Mouse (Mus musculus): ENCODE measurements at regions not wholly inside any gene's neighbourhood (a gene's known extent, or its start where the extent isn't known, plus 50 kb on each side); places are given as distances from the start of the nearest gene placed in this dataset.

DNA sequence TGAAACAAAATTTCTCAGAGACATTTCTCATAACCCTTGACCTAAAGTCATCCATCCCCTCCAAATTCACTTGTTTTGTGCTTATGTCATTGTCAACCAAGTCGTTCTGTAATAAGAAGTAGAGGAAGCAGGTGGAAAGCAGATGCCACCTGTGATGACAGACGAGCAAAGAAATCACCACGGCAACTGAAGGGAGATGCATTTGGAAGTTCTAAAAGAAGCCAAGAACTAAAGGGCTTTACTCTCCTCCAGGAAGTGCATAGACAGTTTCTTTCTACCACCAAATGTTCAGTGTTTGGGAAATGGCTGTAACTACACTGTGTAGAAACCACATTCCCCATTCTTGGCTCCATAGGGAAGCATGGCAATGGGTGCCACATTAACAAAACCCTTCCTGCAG, 317.4 kb downstream of the Gm10184 start:
- H3K4me3 ChIP-seq, result no peak overlapping the region
- no peaks in the 10 kb centered on the region for H3K9me3 ChIP-seq
- no peak overlapping the region for H3K4me2 ChIP-seq (replicated peaks)
- no peak overlapping the region for H3K9ac ChIP-seq
- WGBS, result 71% methylated on average over 3 of the region's 3 CpGs
- no peaks in the 10 kb centered on the region for H3K4me1 ChIP-seq
- no peaks in the 10 kb centered on the region for H3K36me3 ChIP-seq
- H3K27ac ChIP-seq, result no peak overlapping the region
- no peak for ATAC-seq (ENCODE audit: insufficient number of reproducible peaks, insufficient read depth, low FRiP score, low TSS enrichment)
- H3K27me3 ChIP-seq, result no peaks in the 10 kb centered on the region

DNA sequence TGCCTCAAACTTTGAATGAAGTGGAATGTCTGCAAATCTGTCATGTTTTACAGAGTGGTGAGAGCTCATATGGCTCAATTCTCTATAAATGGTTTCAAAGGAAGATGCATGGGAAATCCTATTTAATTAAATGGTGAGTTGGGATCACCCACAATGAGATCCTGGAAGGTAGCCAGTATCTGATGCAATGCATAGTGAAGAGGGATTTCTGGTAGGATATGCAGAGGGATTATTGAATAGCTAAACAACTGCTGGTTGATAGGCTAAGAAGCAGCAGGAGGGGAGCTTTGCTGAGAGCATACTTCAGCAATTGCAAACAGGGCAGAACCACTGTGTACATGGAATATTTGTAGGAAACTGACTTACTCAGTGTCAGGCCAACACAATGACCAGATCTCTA, 350.7 kb downstream of the Gm10184 start:
- Histone ChIP-seq H3K4me2 (replicated peaks) (no peak overlapping the region), H3K27me3 (no peaks in the 10 kb centered on the region), H3K27ac (no peak overlapping the region), H3K4me1 (no peaks in the 10 kb centered on the region), H3K9ac (no peak overlapping the region), H3K9me3 (no peaks in the 10 kb centered on the region), H3K4me3 (no peak overlapping the region), H3K36me3 (no peaks in the 10 kb centered on the region)
- ATAC-seq (ENCODE audit: insufficient number of reproducible peaks, insufficient read depth, low FRiP score, low TSS enrichment), result no peak

DNA sequence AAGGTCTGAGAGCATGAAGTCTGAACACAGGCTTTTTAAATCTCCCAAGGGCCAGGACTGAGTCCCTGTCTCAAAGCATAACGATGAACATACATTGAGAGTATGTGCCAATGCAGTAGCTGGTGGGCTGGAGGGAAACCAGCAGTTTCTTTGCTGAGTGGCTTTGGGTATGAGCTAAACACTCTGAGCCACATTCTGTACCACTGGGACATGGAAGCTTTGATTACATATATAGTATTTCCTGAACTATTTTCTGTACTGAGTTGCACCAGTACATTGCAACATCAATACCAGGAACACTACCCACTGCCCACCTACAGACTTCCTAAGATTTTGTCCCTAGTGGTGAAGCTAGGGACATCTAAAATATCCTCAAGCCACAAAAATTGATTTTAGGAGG, 354.3 kb upstream of the Fshr start:
- ATAC-seq (ENCODE audit: insufficient number of reproducible peaks, insufficient read depth, low FRiP score, low TSS enrichment), result no peak
- 55% methylated on average over 1 of the region's 1 CpGs for WGBS
- H3K4me2 ChIP-seq (replicated peaks), result no peak overlapping the region

DNA sequence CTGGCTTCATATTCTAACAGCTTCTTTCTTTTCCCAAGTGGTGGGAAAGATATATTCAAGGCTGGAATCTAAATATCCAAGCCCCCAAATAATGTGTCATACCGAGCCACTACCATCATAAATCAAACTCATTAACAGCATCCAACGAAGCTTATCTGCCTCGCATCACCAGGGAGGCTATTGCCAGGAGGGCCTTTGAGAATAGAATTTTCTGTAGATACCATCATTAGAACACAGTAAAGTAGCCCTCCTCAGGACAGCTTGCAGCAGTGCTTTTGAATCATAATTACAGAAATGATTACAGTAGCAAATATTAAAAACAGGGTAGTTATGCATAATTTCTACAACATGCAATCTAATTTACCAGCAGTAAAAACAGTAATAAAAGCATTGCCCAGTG, 353.1 kb upstream of the Fshr start:
- no peaks in the 10 kb centered on the region for H3K4me1 ChIP-seq
- ATAC-seq (ENCODE audit: insufficient number of reproducible peaks, insufficient read depth, low FRiP score, low TSS enrichment), result no peak
- WGBS, result 85% methylated on average over 3 of the region's 3 CpGs

More for the DNA sequence above, 354.3 kb upstream of the Fshr start:
- Histone ChIP-seq H3K4me1 (no peaks in the 10 kb centered on the region), H3K9ac (no peak overlapping the region), H3K36me3 (no peaks in the 10 kb centered on the region), H3K27ac (no peak overlapping the region), H3K27me3 (no peaks in the 10 kb centered on the region), H3K4me3 (no peak overlapping the region), H3K9me3 (no peaks in the 10 kb centered on the region)

DNA sequence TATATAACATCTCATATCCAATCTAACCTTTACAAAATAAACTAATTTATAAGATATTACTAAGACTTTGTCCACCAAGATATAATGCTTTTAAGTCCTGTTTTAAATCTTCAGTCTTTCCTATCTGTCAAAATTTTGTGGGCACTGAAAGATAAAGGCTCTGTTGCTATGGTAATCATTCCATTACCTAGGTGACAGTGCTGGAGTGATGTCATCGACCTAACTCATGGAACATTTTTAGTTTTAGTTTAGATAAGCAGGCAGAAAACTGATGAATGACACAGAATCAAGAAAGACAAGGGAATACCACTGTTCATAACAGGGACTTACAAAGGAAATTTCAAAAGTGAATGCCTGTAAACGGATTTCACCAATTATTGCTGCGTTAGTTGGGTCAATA, 350.3 kb upstream of the Fshr start:
- no peaks in the 10 kb centered on the region for H3K4me1 ChIP-seq
- H3K27ac ChIP-seq, result no peak overlapping the region
- no peak overlapping the region for H3K4me3 ChIP-seq
- H3K9ac ChIP-seq, result no peak overlapping the region
- H3K27me3 ChIP-seq, result no peaks in the 10 kb centered on the region
- ATAC-seq (ENCODE audit: insufficient number of reproducible peaks, insufficient read depth, low FRiP score, low TSS enrichment), result no peak
- no peaks in the 10 kb centered on the region for H3K36me3 ChIP-seq
- no peaks in the 10 kb centered on the region for H3K9me3 ChIP-seq
- WGBS, result 76% methylated on average over 3 of the region's 3 CpGs
- no peak overlapping the region for H3K4me2 ChIP-seq (replicated peaks)

More for the DNA sequence above, 353.1 kb upstream of the Fshr start:
- Histone ChIP-seq H3K4me3 (no peak overlapping the region), H3K9ac (no peak overlapping the region), H3K27ac (no peak overlapping the region), H3K36me3 (no peaks in the 10 kb centered on the region), H3K27me3 (no peaks in the 10 kb centered on the region), H3K4me2 (replicated peaks) (no peak overlapping the region), H3K9me3 (no peaks in the 10 kb centered on the region)

DNA sequence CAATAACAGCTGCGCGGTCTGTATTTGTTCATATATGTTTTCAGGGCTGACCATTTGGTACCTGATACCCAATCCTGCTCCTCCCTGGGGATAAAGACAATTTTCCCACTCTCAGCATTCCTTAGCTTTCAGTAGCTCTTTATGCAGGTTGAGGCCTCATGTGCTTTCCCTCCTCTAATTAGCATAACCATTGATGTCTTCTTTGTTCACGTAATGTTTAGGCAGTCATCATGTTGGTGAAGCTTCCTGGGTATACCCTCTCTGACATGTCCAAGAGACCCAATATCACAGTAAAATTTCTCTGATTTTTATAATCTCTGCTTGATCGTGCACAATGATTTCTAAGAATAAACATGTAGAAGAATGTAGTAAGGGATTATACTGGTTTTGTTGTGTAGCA, 321.4 kb upstream of the Fshr start:
- ATAC-seq (ENCODE audit: insufficient number of reproducible peaks, insufficient read depth, low FRiP score, low TSS enrichment), result no peak
- H3K27me3 ChIP-seq, result no peaks in the 10 kb centered on the region
- 59% methylated on average over 4 of the region's 4 CpGs for WGBS

DNA sequence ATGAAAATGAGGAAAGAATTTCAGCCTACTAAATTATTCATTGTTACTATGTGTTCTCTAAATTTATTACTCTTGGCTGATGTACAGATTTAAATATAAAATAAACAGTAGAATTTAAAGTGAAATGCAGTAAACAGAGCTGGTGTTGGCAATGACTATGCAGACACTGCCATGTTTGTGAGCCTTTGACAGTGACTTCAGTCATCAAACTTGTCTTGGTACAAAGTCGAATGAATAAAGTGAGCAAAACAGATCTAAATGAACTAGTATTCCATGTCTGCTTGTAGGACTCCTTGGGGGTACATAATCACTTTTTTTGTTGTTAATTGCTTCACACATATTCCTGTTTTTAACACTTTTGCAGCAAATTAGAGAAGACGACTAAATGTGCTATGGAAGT, 318.9 kb upstream of the Fshr start:
- no peak overlapping the region for H3K4me2 ChIP-seq (replicated peaks)
- no peak for ATAC-seq (ENCODE audit: insufficient number of reproducible peaks, insufficient read depth, low FRiP score, low TSS enrichment)
- no peaks in the 10 kb centered on the region for H3K27me3 ChIP-seq
- H3K36me3 ChIP-seq, result no peaks in the 10 kb centered on the region
- H3K27ac ChIP-seq, result no peak overlapping the region
- H3K9ac ChIP-seq, result no peak overlapping the region
- no peak overlapping the region for H3K4me3 ChIP-seq
- H3K9me3 ChIP-seq, result no peaks in the 10 kb centered on the region
- 74% methylated on average over 2 of the region's 2 CpGs for WGBS
- no peaks in the 10 kb centered on the region for H3K4me1 ChIP-seq

More for the DNA sequence above, 321.4 kb upstream of the Fshr start:
- H3K27ac ChIP-seq, result no peak overlapping the region
- no peaks in the 10 kb centered on the region for H3K4me1 ChIP-seq
- no peak overlapping the region for H3K9ac ChIP-seq
- H3K4me2 ChIP-seq (replicated peaks), result no peak overlapping the region
- H3K36me3 ChIP-seq, result no peaks in the 10 kb centered on the region
- no peak overlapping the region for H3K4me3 ChIP-seq
- no peaks in the 10 kb centered on the region for H3K9me3 ChIP-seq

DNA sequence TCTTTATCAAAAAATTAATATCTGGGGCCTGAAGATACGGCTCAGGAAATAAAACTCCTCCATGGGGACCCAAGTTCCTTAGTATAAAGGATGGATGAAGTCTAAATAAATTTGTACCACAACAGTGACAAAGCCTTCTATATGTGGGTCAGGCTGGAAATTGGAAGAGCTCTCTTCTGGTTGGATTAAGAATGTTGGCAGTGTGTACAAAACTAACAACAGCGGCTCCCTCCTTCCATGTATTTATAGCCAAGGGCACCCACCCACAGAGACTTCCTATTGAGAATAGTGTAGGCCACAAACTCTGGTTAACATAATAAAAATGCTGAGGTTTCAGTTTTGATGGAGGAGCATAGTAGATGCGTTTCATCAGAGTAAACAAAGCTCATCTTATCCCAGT, 304.8 kb upstream of the Fshr start:
- Histone ChIP-seq H3K4me3 (no peak overlapping the region), H3K9ac (no peak overlapping the region), H3K4me1 (no peaks in the 10 kb centered on the region), H3K36me3 (no peaks in the 10 kb centered on the region), H3K27ac (no peak overlapping the region), H3K9me3 (no peaks in the 10 kb centered on the region), H3K27me3 (no peaks in the 10 kb centered on the region), H3K4me2 (replicated peaks) (no peak overlapping the region)
- WGBS, result 83% methylated on average over 3 of the region's 3 CpGs
- no peak for ATAC-seq (ENCODE audit: insufficient number of reproducible peaks, insufficient read depth, low FRiP score, low TSS enrichment)

DNA sequence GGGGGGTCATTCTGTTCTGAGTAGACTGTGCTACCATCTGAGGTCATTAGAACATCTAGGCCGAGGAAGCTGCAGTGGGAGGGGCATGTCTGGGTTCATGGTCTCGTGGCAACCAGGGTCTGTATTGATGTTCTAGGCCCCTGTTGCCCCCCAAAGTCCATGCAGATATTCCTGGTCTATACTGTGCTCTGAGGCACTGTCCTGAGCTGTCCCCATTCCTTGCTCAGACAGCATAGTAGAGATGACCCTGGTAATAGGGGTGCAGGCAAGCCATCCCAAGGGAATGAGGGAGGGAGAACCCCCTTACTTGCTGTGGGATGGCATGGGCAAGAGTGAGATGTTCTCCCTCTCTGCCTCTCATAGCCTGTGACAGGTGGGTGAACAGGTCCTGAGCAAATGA, 293.1 kb upstream of the Fshr start:
- ATAC-seq (ENCODE audit: insufficient number of reproducible peaks, insufficient read depth, low FRiP score, low TSS enrichment), result no peak
- Histone ChIP-seq H3K9ac (no peak overlapping the region), H3K36me3 (no peaks in the 10 kb centered on the region)

DNA sequence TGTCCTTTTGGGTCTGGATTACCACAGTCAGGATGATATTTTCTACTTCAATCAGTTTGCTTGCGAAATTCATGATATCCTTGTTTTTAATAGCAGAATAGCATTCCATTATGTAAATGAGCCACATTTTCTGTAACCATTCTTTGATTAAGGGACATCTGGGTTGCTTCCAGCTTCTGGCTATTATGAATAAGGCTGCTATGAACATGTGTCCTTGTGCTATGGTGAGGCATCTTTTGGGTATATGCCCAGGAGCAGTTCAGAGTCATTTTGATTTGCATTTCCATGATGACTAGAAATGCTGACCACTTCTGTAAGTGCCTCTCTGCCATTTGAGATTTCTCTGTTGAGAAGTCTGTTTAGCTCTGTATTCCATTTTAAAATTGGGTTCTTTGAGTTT, 266.0 kb upstream of the Fshr start:
- H3K27ac ChIP-seq, result no peak overlapping the region
- no peak overlapping the region for H3K4me2 ChIP-seq (replicated peaks)
- H3K4me3 ChIP-seq, result no peak overlapping the region
- no peaks in the 10 kb centered on the region for H3K9me3 ChIP-seq
- no peaks in the 10 kb centered on the region for H3K4me1 ChIP-seq
- H3K9ac ChIP-seq, result no peak overlapping the region
- no peak for ATAC-seq (ENCODE audit: insufficient number of reproducible peaks, insufficient read depth, low FRiP score, low TSS enrichment)
- H3K36me3 ChIP-seq, result no peaks in the 10 kb centered on the region
- WGBS, result 89% methylated on average over 1 of the region's 1 CpGs
- H3K27me3 ChIP-seq, result no peaks in the 10 kb centered on the region

More for the DNA sequence above, 293.1 kb upstream of the Fshr start:
- no peak overlapping the region for H3K27ac ChIP-seq
- H3K27me3 ChIP-seq, result no peaks in the 10 kb centered on the region
- no peaks in the 10 kb centered on the region for H3K4me1 ChIP-seq
- H3K4me2 ChIP-seq (replicated peaks), result no peak overlapping the region
- H3K9me3 ChIP-seq, result no peaks in the 10 kb centered on the region
- H3K4me3 ChIP-seq, result no peak overlapping the region
- WGBS, result 68% methylated on average over 2 of the region's 2 CpGs

DNA sequence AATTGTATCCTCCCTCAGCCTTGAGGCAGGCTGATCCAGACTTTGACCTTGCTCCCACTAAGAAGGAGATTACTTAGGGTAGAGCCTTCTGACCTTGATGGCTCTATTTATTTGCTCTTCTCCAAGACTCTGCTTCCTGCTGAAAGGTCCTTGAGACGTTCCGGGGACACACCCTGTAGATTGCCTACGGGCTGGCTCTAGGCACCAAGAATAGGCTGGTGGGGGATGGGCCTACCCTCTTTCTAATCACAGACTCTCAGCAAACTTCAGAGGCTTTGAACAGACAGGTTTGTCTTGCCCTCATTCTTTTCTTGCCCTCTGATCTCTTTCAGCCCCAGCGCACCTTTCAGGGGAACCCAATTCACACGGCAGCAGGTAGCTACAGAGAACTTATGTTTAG, 265.4 kb upstream of the Fshr start:
- no peaks in the 10 kb centered on the region for H3K9me3 ChIP-seq
- no peaks in the 10 kb centered on the region for H3K27me3 ChIP-seq
- H3K9ac ChIP-seq, result no peak overlapping the region
- no peak overlapping the region for H3K4me2 ChIP-seq (replicated peaks)
- H3K27ac ChIP-seq, result no peak overlapping the region
- H3K4me1 ChIP-seq, result no peaks in the 10 kb centered on the region
- ATAC-seq (ENCODE audit: insufficient number of reproducible peaks, insufficient read depth, low FRiP score, low TSS enrichment), result no peak
- H3K36me3 ChIP-seq, result no peaks in the 10 kb centered on the region
- WGBS, result 73% methylated on average over 5 of the region's 5 CpGs
- H3K4me3 ChIP-seq, result no peak overlapping the region

DNA sequence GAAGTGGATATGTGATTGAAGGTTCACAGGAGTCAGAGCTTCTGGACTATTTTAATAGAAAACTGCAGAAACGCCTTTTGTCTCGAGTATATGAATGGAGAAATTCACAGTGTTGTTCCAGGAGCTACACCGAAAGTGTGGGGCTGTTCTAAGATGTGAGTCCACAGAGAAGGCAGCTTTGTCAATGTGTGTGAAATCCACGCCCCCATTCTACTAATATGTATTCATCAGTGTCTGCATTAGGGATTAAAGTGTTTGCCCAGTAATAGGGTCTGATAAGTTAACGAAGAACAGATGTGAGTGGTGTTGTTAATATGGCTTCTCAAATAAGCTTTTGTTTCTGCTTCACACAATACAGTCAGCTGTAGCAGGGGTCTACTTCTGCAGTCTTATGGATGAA, 260.0 kb upstream of the Fshr start:
- Histone ChIP-seq H3K9ac (no peak overlapping the region), H3K27ac (no peak overlapping the region), H3K4me1 (no peaks in the 10 kb centered on the region), H3K27me3 (no peaks in the 10 kb centered on the region), H3K36me3 (no peaks in the 10 kb centered on the region), H3K4me2 (replicated peaks) (no peak overlapping the region), H3K9me3 (no peaks in the 10 kb centered on the region), H3K4me3 (no peak overlapping the region)
- no peak for ATAC-seq (ENCODE audit: insufficient number of reproducible peaks, insufficient read depth, low FRiP score, low TSS enrichment)
- WGBS, result 60% methylated on average over 5 of the region's 5 CpGs

DNA sequence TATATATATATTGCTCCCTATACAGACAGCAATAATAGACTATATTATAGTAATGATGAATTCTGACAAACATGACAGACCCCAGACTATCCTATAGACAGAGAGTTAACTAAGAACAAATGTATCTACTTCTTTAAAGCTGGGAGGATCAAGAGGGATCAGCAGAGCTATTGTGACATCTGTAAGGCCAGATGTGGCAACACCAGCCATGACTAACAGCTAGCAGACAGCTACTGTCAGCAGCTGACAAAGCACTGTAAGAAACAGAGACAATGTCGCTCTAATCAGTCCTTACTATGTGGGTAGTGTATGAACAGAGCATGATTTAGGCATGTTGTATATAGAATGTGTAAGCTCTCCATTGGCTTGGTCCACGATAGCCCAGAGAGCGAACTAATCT, 253.8 kb upstream of the Fshr start:
- 89% methylated on average over 3 of the region's 3 CpGs for WGBS
- 0 out of 2 replicates have a peak, but pooled peaks have one; percentile 15 for ATAC-seq (ENCODE audit: insufficient number of reproducible peaks, insufficient read depth, low FRiP score, low TSS enrichment)

More for the DNA sequence above, 253.8 kb upstream of the Fshr start:
- Histone ChIP-seq H3K27ac (no peak overlapping the region), H3K4me3 (no peak overlapping the region), H3K9ac (no peak overlapping the region), H3K9me3 (no peaks in the 10 kb centered on the region), H3K36me3 (no peaks in the 10 kb centered on the region), H3K4me2 (replicated peaks) (no peak overlapping the region), H3K4me1 (no peaks in the 10 kb centered on the region), H3K27me3 (no peaks in the 10 kb centered on the region)
